Mouse (Mus musculus) liver, embryonic 14.5 days (tissue): ENCODE measurements around the gene Klhdc9.

Experiments
- CTCF ChIP-seq: IDR thresholded peaks from 2 replicates; pipeline ENCODE4 v1.5.1; 2016; ENCODE audit warnings: antibody characterized with exemption, low read depth, control low read depth
- EP300 ChIP-seq: IDR thresholded peaks from 2 replicates; pipeline ENCODE4 v1.6.1; 2016; ENCODE audit warnings: antibody characterized with exemption, low read depth

DNA sequence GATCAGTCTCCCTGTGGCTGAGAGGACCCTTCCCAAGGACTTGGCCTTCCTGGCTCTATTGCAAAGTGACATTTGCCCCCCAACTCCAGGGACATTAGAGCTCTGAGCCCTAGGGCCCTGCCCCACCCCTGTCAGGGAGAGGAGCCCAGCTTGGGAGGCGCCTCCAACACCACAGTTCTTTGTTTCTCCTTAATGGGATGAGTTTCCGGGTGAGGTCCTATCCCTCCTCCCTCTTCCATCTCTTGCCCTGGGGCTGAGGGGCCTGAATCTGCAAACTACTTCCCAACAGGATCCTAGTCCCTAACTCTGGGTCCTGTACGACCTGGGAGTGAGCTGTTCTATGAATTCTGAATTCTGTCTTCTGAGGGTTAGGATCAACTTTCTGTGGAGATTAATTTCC, 12.3 kb upstream of the Klhdc9 start:
- TF ChIP-seq CTCF = no peak
- TF ChIP-seq EP300 = no peak
